Mouse (Mus musculus): Measurements from ENCODE around the gene Smr3a.

The Smr3a gene

DNA sequence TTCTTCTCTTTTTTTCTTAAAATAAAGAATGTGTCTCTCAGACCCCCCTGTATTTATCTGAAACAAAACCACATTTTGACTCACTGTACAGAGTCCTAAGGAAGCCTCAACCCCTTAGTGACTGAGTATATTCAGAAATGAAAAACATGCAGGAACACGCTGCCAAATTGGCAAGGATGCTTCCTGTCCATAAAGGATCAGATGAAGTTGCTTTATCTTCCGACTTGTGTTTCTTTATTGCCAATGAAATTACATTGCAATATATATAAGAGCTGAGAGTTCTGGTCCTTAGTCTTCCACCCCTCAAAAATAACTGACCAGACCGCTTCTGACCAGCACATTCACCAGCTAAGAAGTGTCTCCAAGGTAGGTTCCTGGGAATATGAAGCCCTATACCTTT, at the start of gene Smr3a:
Smr3a (plus strand) TSS at position 301 of the 400 bp plus-strand sequence.
- no peak for DNase-seq (ENCODE audit: low read depth in 2 of 2, low spot score in 2 of 2)

- DNase-seq (ENCODE audit: low read depth in 2 of 2, low spot score in 2 of 2): no peak
These were observed 33.1 kb upstream of the Smr3a start, which contains the start of the genes 2310003L06Rik and Gm28434 for GRCm38 (mm10) chr5:87969201-87969600. 2310003L06Rik (plus strand) TSS chr5:87969459. Gm28434 (plus strand) TSS chr5:87969517.

DNA sequence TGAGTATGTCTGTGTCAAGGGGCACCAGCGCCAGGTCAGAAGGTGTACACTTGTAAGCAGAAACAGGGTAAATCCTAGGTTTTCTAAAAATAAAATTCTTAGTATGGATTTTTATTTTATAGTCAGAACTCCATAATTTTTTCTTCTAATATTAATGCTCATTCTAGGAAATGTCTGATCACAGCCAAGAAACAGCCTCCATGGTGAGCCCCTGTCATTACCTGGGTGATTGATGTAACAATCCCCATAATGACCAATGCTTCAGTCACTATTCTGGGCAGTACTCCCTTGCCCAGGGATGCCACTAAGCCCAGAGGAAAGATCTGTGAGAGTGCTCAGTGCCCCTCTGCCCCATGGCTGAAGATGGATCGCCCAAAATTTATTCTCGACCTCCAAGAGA, 23.2 kb upstream of the Smr3a start, which contains the start of gene Cabs1:
Cabs1 (plus strand) TSS at position 301 of the 400 bp plus-strand sequence.
- DNase-seq (ENCODE audit: low read depth in 2 of 2, low spot score in 2 of 2): no peak

- no peak for DNase-seq (ENCODE audit: low read depth in 2 of 2, low spot score in 2 of 2)
These were observed 19.7 kb upstream of the Smr3a start for GRCm38 (mm10) chr5:87982468-87983214.

DNA sequence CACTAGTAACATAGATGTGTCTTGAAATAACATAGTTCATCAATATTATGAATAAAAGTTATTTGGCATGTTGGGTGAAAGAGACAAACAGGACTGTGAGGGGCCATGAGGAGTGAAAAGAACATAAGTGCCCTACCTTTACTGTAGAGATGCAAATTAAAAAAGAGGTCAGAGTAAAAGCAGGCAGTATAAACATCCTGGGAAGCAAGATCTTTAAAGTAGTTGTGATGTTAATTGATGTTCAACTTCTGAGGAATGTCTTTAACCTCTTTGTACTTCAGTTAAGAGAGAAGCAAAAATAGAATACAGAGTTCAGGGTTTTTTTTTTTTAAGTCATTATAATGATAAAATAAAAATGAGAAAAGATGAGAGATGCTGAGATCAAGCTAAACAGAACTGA, 2.9 kb downstream of the Smr3a start:
- no peak for DNase-seq (ENCODE audit: low read depth in 2 of 2, low spot score in 2 of 2)
